Mouse (Mus musculus): ENCODE results near the gene Gm10842. TPM values are rescaled to one million over a fixed set of nuclear protein-coding genes. Genes with fewer than 3 reads are reported as not detected.

Gene Gm10842
- total RNA-seq, 1 experiment from 2014 or later = not detected

DNA sequence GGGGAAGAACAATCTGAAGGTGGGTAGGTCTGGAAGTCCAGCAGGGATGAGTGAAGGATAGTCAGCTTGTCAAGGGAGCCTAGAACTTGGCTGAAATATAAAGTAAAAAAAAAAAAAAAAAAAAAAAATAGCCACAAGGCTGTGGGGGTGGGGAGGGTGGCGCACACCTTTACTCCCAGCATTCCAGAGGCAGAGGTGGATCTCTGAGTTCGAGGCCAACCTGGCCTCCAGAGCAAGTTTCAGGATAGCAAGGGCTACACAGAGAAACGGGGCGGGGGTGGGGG lies 5.3 kb downstream of the Gm10842 start:
- no peak for ATAC-seq (replicated peaks; ENCODE audit: low read depth, poor library complexity, severe bottlenecking)

DNA sequence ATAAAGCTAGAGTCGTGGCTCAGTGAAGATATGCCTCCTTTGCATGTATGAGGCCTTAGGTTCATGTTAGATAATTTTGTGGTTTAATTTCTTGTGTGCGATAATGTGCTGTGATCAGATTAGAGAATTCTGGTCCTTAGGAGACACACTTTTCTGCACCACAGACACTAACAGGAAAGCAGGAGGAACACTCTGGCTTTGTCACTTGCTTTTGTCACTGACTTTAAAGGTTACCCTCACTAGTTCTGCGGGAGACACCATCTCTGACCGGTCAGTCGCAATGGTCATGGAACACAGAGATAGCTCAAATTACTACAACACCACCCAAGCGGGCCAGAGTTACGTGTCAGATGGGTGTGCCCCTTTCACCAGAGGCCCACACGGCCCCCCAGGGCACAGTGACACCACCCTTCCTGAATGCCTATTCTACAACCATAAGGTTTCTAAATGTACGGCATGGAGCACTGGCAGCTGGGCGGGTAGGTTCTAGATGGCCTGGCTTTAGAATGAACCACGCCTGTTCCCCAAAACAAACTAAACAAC lies 5.7 kb downstream of the Gm10842 start:
- peak; percentile 54 for ATAC-seq (replicated peaks; ENCODE audit: low read depth, poor library complexity, severe bottlenecking)

- ATAC-seq (replicated peaks; ENCODE audit: low read depth, poor library complexity, severe bottlenecking) = peak; percentile 27; the same call in 1 of the 2 replicates
These were observed 6.6 kb downstream of the Gm10842 start for GRCm38 (mm10) chr11:105153068-105153833.

- ATAC-seq (replicated peaks; ENCODE audit: low read depth, poor library complexity, severe bottlenecking) = no peak
These were observed 9.2 kb downstream of the Gm10842 start for GRCm38 (mm10) chr11:105155915-105156314.

GRCm38 (mm10) chr11:105156748-105157267 lies 10.1 kb downstream of the Gm10842 start:
- ATAC-seq (replicated peaks; ENCODE audit: low read depth, poor library complexity, severe bottlenecking) = no peak

- no peak for ATAC-seq (replicated peaks; ENCODE audit: low read depth, poor library complexity, severe bottlenecking)
These were observed 11.4 kb downstream of the Gm10842 start for GRCm38 (mm10) chr11:105158047-105158446.

- no peak for ATAC-seq (replicated peaks; ENCODE audit: low read depth, poor library complexity, severe bottlenecking)
These were observed 13.1 kb downstream of the Gm10842 start for GRCm38 (mm10) chr11:105159673-105160360.

GRCm38 (mm10) chr11:105161411-105161810 lies 14.7 kb downstream of the Gm10842 start:
- ATAC-seq (replicated peaks; ENCODE audit: low read depth, poor library complexity, severe bottlenecking) = no peak

- no peak for ATAC-seq (replicated peaks; ENCODE audit: low read depth, poor library complexity, severe bottlenecking)
These were observed 18.1 kb downstream of the Gm10842 start for GRCm38 (mm10) chr11:105164516-105165510.

GRCm38 (mm10) chr11:105166780-105167179 lies 20.1 kb downstream of the Gm10842 start:
- no peak for ATAC-seq (replicated peaks; ENCODE audit: low read depth, poor library complexity, severe bottlenecking)

DNA sequence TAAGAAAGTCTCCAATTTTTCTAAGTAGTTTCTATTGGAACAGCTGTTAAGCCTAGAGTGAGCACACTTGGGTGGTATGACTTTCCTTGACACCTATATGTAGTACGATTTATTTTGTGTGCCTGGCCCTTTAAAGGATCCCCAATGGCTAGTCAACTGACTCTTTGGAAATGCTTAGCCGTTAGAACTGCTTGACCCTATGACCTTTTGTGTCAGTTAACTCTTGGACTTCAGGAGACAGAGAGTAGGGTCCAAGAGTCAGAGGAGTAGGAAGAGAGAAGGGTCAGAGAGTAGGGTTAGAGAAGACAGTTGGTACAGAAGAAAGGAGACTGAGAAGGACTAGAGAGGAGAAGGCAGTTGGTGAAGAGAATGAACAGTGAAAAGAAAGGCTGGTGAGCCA lies 31.8 kb downstream of the Gm10842 start, which contains the start of gene Tlk2:
Gene Tlk2, plus strand, starts transcription at position 292 of the 400 bp plus-strand sequence.
- no peak for ATAC-seq (replicated peaks; ENCODE audit: low read depth, poor library complexity, severe bottlenecking)

DNA sequence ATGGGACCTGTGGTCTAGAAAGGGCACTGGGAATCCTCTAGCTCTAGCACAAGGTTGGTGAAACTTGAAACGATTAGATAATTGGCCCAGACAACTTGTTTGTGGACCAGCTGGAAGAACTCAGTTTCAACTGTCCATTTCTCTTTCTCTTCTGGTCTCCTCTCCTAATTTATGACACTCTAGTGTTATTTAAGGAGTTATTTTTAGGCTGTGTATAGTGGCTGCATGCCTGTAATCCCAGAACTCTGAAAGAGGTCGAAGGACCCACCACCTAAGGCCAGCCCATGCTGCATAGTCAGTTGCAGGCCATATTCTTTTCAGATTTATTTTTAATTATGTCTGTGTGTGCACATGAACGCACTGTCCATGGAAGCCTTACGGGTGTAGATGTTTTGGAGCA lies 32.8 kb downstream of the Gm10842 start:
- ATAC-seq (replicated peaks; ENCODE audit: low read depth, poor library complexity, severe bottlenecking) = no peak

GRCm38 (mm10) chr11:105180471-105181091 lies 33.9 kb downstream of the Gm10842 start:
- peak; percentile 31 for ATAC-seq (replicated peaks; ENCODE audit: low read depth, poor library complexity, severe bottlenecking)

- peak; percentile 85 for ATAC-seq (replicated peaks; ENCODE audit: low read depth, poor library complexity, severe bottlenecking)
These were observed 34.5 kb downstream of the Gm10842 start for GRCm38 (mm10) chr11:105181126-105181637.

GRCm38 (mm10) chr11:105181689-105182460 lies 35.2 kb downstream of the Gm10842 start:
- ATAC-seq (replicated peaks; ENCODE audit: low read depth, poor library complexity, severe bottlenecking) = no peak

DNA sequence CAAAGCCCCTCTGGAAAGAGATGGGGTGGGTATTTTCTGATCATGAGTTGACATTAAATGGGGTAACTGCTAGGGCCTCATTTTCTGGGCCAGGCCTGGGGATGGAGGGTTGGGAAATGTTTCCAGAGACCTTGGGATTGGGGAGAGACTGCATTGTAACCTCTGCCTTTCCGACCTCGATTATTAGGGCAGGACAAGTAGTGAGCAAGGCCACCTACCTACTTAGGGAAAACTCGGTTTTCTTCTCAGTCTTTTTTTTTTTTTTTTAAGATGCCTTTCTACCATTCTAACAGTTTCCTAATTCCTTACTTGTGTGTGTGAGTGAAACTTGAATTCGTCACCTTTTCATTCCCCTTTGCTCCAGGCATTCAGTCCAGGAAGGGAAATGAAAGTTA lies 35.8 kb downstream of the Gm10842 start:
- no peak for ATAC-seq (replicated peaks; ENCODE audit: low read depth, poor library complexity, severe bottlenecking)

- no peak for ATAC-seq (replicated peaks; ENCODE audit: low read depth, poor library complexity, severe bottlenecking)
These were observed 38.0 kb downstream of the Gm10842 start for GRCm38 (mm10) chr11:105184678-105185077.

DNA sequence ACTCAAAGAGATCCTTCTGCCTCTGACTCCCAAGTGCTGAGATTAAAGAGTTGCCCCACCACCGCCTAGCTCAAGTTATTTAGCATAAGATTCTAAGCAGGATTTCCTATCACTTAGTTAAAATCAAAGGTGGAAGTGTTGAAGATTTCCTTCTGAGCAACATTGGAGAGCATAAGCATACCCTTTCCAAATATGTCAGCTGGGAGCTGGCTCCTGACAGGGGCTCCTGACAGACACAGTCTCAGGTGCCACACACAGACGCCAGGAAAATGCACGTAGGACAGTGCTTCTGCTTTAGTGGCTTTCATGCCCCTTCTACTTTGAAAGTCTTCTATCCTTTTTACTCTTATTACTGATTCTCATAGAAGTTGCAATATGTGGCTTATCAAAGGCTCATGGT lies 45.5 kb downstream of the Gm10842 start:
- no peak for ATAC-seq (replicated peaks; ENCODE audit: low read depth, poor library complexity, severe bottlenecking)

Data from common myeloid progenitor, adult 5-6 weeks (primary cell).